Mouse (Mus musculus): ENCODE data around the gene Mixl1. TPM values are rescaled to one million over a fixed set of nuclear protein-coding genes. Genes with fewer than 3 reads are reported as not detected.
A peak's percentile ranks its signal among the peaks of the same experiment; 100 is the strongest.

The Mixl1 gene
- polyA plus RNA-seq (2015; fragmentation: Nextera tagmentation; extraction: Ambion mirVana) = 0.08 TPM in 1 of 2 replicates, not detected in the other

GRCm38 (mm10) chr1:180696626-180697352, at the start of gene Mixl1:
Mixl1 (minus strand) TSS chr1:180697034.
- Histone ChIP-seq H3K4me3 (replicated peaks) (peak within 1 kb of the TSS; percentile 36), H3K9ac (replicated peaks) (no peak within 1 kb of the TSS), H3K36me3 (no peaks in the 10 kb centered on the region), H3K4me2 (peak within 1 kb of the TSS; percentile 60), H3K9me3 (replicated peaks) (no peaks in the 10 kb centered on the region), H3K27ac (replicated peaks) (no peak within 1 kb of the TSS), H3K27me3 (replicated peaks) (peaks cover 47% of the 10 kb centered on the region), H3K4me1 (peaks cover 10% of the 10 kb centered on the region)
- no peak for ATAC-seq (ENCODE audit: low FRiP score)
- WGBS = 1% methylated on average over 79 of the region's 79 CpGs

- 92% methylated on average over 3 of the region's 3 CpGs for WGBS
- no peaks in the 10 kb centered on the region for H3K9me3 ChIP-seq (replicated peaks)
Observed at GRCm38 (mm10) chr1:180729231-180729630, 32.4 kb upstream of the Mixl1 start.

GRCm38 (mm10) chr1:180726183-180726582, 29.3 kb upstream of the Mixl1 start:
- Histone ChIP-seq H3K27ac (replicated peaks) (peak overlapping the region; percentile 90), H3K36me3 (no peaks in the 10 kb centered on the region), H3K4me1 (peaks cover 36% of the 10 kb centered on the region), H3K27me3 (replicated peaks) (no peaks in the 10 kb centered on the region), H3K4me3 (replicated peaks) (peak overlapping the region; percentile 99), H3K4me2 (peak overlapping the region; percentile 73), H3K9me3 (replicated peaks) (no peaks in the 10 kb centered on the region), H3K9ac (replicated peaks) (peak overlapping the region; percentile 92)
- 2% methylated on average over 42 of the region's 42 CpGs for WGBS
- ATAC-seq (ENCODE audit: low FRiP score) = peak; percentile 78

More at GRCm38 (mm10) chr1:180729231-180729630, 32.4 kb upstream of the Mixl1 start:
- Histone ChIP-seq H3K4me2 (no peak overlapping the region), H3K27ac (replicated peaks) (no peak overlapping the region), H3K36me3 (peaks cover under 1% of the 10 kb centered on the region), H3K27me3 (replicated peaks) (no peaks in the 10 kb centered on the region), H3K4me1 (peaks cover 36% of the 10 kb centered on the region), H3K4me3 (replicated peaks) (no peak overlapping the region), H3K9ac (replicated peaks) (no peak overlapping the region)
- ATAC-seq (ENCODE audit: low FRiP score) = no peak

- Histone ChIP-seq H3K9me3 (replicated peaks) (no peaks in the 10 kb centered on the region), H3K27ac (replicated peaks) (peak within 1 kb of the TSS; percentile 90), H3K4me1 (peaks cover 36% of the 10 kb centered on the region), H3K4me2 (peak within 1 kb of the TSS; percentile 73), H3K36me3 (no peaks in the 10 kb centered on the region), H3K27me3 (replicated peaks) (no peaks in the 10 kb centered on the region), H3K9ac (replicated peaks) (peak within 1 kb of the TSS; percentile 92), H3K4me3 (replicated peaks) (peak within 1 kb of the TSS; percentile 99)
- WGBS = under 1% methylated on average over 52 of the region's 52 CpGs
- peak; percentile 96 for ATAC-seq (ENCODE audit: low FRiP score)
Observed at GRCm38 (mm10) chr1:180725704-180726179, 28.9 kb upstream of the Mixl1 start, which contains the start of gene Acbd3. Acbd3 (plus strand) TSS chr1:180726043.

GRCm38 (mm10) chr1:180723701-180724238, 26.9 kb upstream of the Mixl1 start:
- no peak overlapping the region for H3K9ac ChIP-seq (replicated peaks)
- WGBS = 46% methylated on average over 1 of the region's 1 CpGs
- H3K27ac ChIP-seq (replicated peaks) = no peak overlapping the region
- H3K4me3 ChIP-seq (replicated peaks) = no peak overlapping the region
- ATAC-seq (ENCODE audit: low FRiP score) = no peak
- H3K36me3 ChIP-seq = no peaks in the 10 kb centered on the region
- no peaks in the 10 kb centered on the region for H3K9me3 ChIP-seq (replicated peaks)
- no peak overlapping the region for H3K4me2 ChIP-seq
- H3K4me1 ChIP-seq = peaks cover 27% of the 10 kb centered on the region
- H3K27me3 ChIP-seq (replicated peaks) = no peaks in the 10 kb centered on the region; the same call in 1 of the 2 replicates

GRCm38 (mm10) chr1:180722608-180723007, 25.8 kb upstream of the Mixl1 start:
- no peak for ATAC-seq (ENCODE audit: low FRiP score)
- WGBS = 71% methylated on average over 1 of the region's 1 CpGs
- no peaks in the 10 kb centered on the region; the same call in 1 of the 2 replicates for H3K27me3 ChIP-seq (replicated peaks)
- no peak overlapping the region for H3K4me2 ChIP-seq
- no peaks in the 10 kb centered on the region for H3K36me3 ChIP-seq
- H3K27ac ChIP-seq (replicated peaks) = no peak overlapping the region
- peaks cover 19% of the 10 kb centered on the region for H3K4me1 ChIP-seq
- no peak overlapping the region for H3K4me3 ChIP-seq (replicated peaks)
- no peak overlapping the region for H3K9ac ChIP-seq (replicated peaks)
- no peaks in the 10 kb centered on the region for H3K9me3 ChIP-seq (replicated peaks)

- Histone ChIP-seq H3K36me3 (no peaks in the 10 kb centered on the region), H3K4me2 (no peak overlapping the region), H3K4me1 (peaks cover 5% of the 10 kb centered on the region; the same call in 1 of the 2 replicates), H3K9ac (replicated peaks) (no peak overlapping the region), H3K9me3 (replicated peaks) (no peaks in the 10 kb centered on the region), H3K27ac (replicated peaks) (no peak overlapping the region), H3K4me3 (replicated peaks) (no peak overlapping the region), H3K27me3 (replicated peaks) (no peaks in the 10 kb centered on the region; the same call in 1 of the 2 replicates)
- 47% methylated on average over 5 of the region's 5 CpGs for WGBS
- ATAC-seq (ENCODE audit: low FRiP score) = no peak
Observed at GRCm38 (mm10) chr1:180719951-180720689, 23.3 kb upstream of the Mixl1 start.

GRCm38 (mm10) chr1:180719483-180719882, 22.6 kb upstream of the Mixl1 start:
- Histone ChIP-seq H3K27me3 (replicated peaks) (no peaks in the 10 kb centered on the region; the same call in 1 of the 2 replicates), H3K36me3 (no peaks in the 10 kb centered on the region)
- WGBS = 91% methylated on average over 6 of the region's 6 CpGs

GRCm38 (mm10) chr1:180718756-180719155, 21.9 kb upstream of the Mixl1 start:
- Histone ChIP-seq H3K9ac (replicated peaks) (no peak overlapping the region), H3K9me3 (replicated peaks) (no peaks in the 10 kb centered on the region), H3K4me2 (no peak overlapping the region), H3K36me3 (no peaks in the 10 kb centered on the region), H3K27ac (replicated peaks) (no peak overlapping the region), H3K27me3 (replicated peaks) (no peaks in the 10 kb centered on the region; the same call in 1 of the 2 replicates), H3K4me1 (no peaks in the 10 kb centered on the region), H3K4me3 (replicated peaks) (no peak overlapping the region)
- no peak for ATAC-seq (ENCODE audit: low FRiP score)
- 81% methylated on average over 5 of the region's 5 CpGs for WGBS

More at GRCm38 (mm10) chr1:180719483-180719882, 22.6 kb upstream of the Mixl1 start:
- Histone ChIP-seq H3K4me3 (replicated peaks) (no peak overlapping the region), H3K9ac (replicated peaks) (no peak overlapping the region), H3K27ac (replicated peaks) (no peak overlapping the region), H3K9me3 (replicated peaks) (no peaks in the 10 kb centered on the region), H3K4me2 (no peak overlapping the region), H3K4me1 (no peaks in the 10 kb centered on the region)
- no peak for ATAC-seq (ENCODE audit: low FRiP score)

- Histone ChIP-seq H3K9ac (replicated peaks) (no peak overlapping the region), H3K36me3 (no peaks in the 10 kb centered on the region), H3K4me1 (no peaks in the 10 kb centered on the region), H3K27ac (replicated peaks) (no peak overlapping the region), H3K4me3 (replicated peaks) (no peak overlapping the region), H3K9me3 (replicated peaks) (no peaks in the 10 kb centered on the region), H3K4me2 (no peak overlapping the region), H3K27me3 (replicated peaks) (no peaks in the 10 kb centered on the region)
- 75% methylated on average over 14 of the region's 14 CpGs for WGBS
- no peak for ATAC-seq (ENCODE audit: low FRiP score)
Observed at GRCm38 (mm10) chr1:180708935-180709776, 12.3 kb upstream of the Mixl1 start.

GRCm38 (mm10) chr1:180707813-180708212, 11.0 kb upstream of the Mixl1 start:
- no peak overlapping the region for H3K4me2 ChIP-seq
- H3K4me1 ChIP-seq = no peaks in the 10 kb centered on the region
- H3K27me3 ChIP-seq (replicated peaks) = no peaks in the 10 kb centered on the region
- H3K36me3 ChIP-seq = no peaks in the 10 kb centered on the region
- no peak overlapping the region for H3K4me3 ChIP-seq (replicated peaks)
- WGBS = 78% methylated on average over 3 of the region's 3 CpGs
- H3K9ac ChIP-seq (replicated peaks) = no peak overlapping the region
- no peak for ATAC-seq (ENCODE audit: low FRiP score)
- no peak overlapping the region for H3K27ac ChIP-seq (replicated peaks)
- no peaks in the 10 kb centered on the region for H3K9me3 ChIP-seq (replicated peaks)

All from neural tube, embryonic 15.5 days (tissue).